Mouse (Mus musculus) E14TG2a.4 (cell line): ENCODE data around the gene Klhl31.

Experiments used
- H3K27me3 ChIP-seq: 2 replicates; pipeline ENCODE4 v1.6.1; 2014; ENCODE audit warnings: low read length, control low read depth; ENCODE audit not compliant: insufficient read depth
- H3K36me3 ChIP-seq: 2 replicates; pipeline ENCODE4 v1.6.1; 2014; ENCODE audit warnings: low read length, control low read depth; ENCODE audit not compliant: insufficient read depth
- H3K4me1 ChIP-seq: replicated peaks from 2 replicates; pipeline ENCODE4 v1.6.1; 2014; ENCODE audit warnings: low read depth, low read length, control low read depth
- H3K4me3 ChIP-seq: replicated peaks from 2 replicates; pipeline ENCODE4 v1.5.1; 2014; ENCODE audit warnings: mild to moderate bottlenecking, low read length
- H3K9me3 ChIP-seq: 2 replicates; pipeline ENCODE4 v1.6.1; 2014; ENCODE audit warnings: low read length, control low read depth
- CTCF ChIP-seq: conservative IDR thresholded peaks from 2 replicates; pipeline ENCODE4 v1.5.1; 2014; ENCODE audit warnings: low read length
- NANOG ChIP-seq: IDR thresholded peaks from 2 replicates; pipeline ENCODE4 v1.6.1; 2014; ENCODE audit warnings: borderline replicate concordance, low read length, mixed read lengths
- POU5F1 ChIP-seq: IDR thresholded peaks from 2 replicates; pipeline ENCODE4 v1.6.1; 2014; ENCODE audit warnings: low read length, borderline replicate concordance

Klhl31 gene

DNA sequence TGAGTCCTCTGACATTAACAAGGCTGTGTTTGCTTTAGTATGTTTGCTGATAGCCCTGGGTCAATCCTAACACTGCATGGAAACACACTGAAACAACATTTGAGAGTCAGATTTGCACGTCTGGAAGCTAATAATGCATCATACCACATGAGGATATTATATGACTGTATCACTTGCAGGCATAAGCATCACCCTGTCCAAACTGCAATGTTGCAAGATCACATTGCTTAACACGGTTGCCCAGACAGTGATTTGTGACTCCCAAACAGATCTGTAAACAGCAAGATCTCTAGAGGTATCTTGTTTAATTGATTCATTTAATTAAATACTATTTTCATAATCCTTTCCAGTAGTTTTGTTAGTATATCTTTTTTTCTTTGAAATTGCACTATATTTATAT is 17.9 kb upstream of the Klhl31 start:
- Histone ChIP-seq H3K36me3 (no peaks in the 10 kb centered on the region), H3K4me3 (no peak overlapping the region), H3K4me1 (peaks cover 47% of the 10 kb centered on the region), H3K9me3 (peaks cover 12% of the 10 kb centered on the region), H3K27me3 (no peaks in the 10 kb centered on the region)
- TF ChIP-seq NANOG = no peak
- no peak for TF ChIP-seq POU5F1
- no peak for TF ChIP-seq CTCF

DNA sequence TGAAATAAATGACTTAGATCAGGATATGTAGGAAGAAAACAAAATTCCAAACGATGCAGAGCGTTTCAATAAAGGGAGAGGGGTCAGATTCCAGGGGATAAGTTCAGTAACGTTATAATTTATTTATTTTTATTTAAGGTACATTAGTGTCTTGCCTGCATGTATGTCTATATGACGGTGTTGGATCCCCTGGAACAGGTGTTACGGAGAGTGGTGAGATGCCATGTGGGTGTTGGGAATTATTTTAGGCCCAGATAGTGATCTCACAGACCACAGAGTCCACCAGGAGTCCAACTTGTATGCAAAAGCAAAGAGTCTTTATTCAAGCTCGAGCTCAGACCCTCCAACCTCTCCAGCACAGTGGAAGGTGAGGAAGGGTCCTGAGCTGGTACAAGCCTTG is 16.2 kb upstream of the Klhl31 start:
- peaks cover 7% of the 10 kb centered on the region for H3K9me3 ChIP-seq
- no peaks in the 10 kb centered on the region for H3K36me3 ChIP-seq
- TF ChIP-seq CTCF (no peak), NANOG (no peak), POU5F1 (no peak)
- H3K27me3 ChIP-seq = peaks cover 3% of the 10 kb centered on the region; the same call in 1 of the 2 replicates
- peaks cover 48% of the 10 kb centered on the region for H3K4me1 ChIP-seq
- no peak overlapping the region for H3K4me3 ChIP-seq

DNA sequence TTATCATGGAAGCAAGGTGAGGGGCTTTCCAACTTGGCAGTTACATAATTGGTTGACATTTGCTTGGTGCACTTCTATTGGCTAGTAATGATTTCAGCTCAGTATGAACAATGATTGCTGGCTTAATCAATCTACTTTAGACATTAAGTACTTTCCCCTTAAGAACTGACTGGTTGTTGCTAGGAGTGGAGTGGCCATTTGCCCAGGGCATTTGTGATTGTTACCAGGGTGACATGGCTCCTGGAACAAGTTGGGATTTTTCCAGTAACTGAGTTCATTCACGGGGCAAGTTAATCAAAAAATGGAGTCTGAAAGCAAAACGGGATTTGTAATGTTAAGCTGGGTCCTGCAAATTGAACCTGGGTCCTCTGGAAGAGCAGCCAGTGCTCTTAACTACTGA is 15.8 kb upstream of the Klhl31 start:
- peaks cover 3% of the 10 kb centered on the region; the same call in 1 of the 2 replicates for H3K27me3 ChIP-seq
- H3K4me3 ChIP-seq = no peak overlapping the region
- H3K4me1 ChIP-seq = peaks cover 43% of the 10 kb centered on the region
- TF ChIP-seq POU5F1 = no peak
- no peak for TF ChIP-seq CTCF
- no peak for TF ChIP-seq NANOG
- H3K36me3 ChIP-seq = no peaks in the 10 kb centered on the region
- peaks cover 7% of the 10 kb centered on the region for H3K9me3 ChIP-seq

GRCm38 (mm10) chr9:77622874-77623273 is 13.4 kb upstream of the Klhl31 start:
- H3K4me1 ChIP-seq = peaks cover 22% of the 10 kb centered on the region
- TF ChIP-seq NANOG (no peak), CTCF (no peak), POU5F1 (no peak)
- no peak overlapping the region for H3K4me3 ChIP-seq
- no peaks in the 10 kb centered on the region for H3K36me3 ChIP-seq
- peaks cover 3% of the 10 kb centered on the region; the same call in 1 of the 2 replicates for H3K27me3 ChIP-seq
- H3K9me3 ChIP-seq = peaks cover 11% of the 10 kb centered on the region

- no peaks in the 10 kb centered on the region for H3K36me3 ChIP-seq
- TF ChIP-seq POU5F1 = no peak
- TF ChIP-seq CTCF = no peak
- no peak for TF ChIP-seq NANOG
- H3K9me3 ChIP-seq = peaks cover 11% of the 10 kb centered on the region
- H3K4me3 ChIP-seq = no peak overlapping the region
- H3K27me3 ChIP-seq = peaks cover 3% of the 10 kb centered on the region; the same call in 1 of the 2 replicates
- H3K4me1 ChIP-seq = peaks cover 16% of the 10 kb centered on the region
These were observed 12.8 kb upstream of the Klhl31 start for GRCm38 (mm10) chr9:77623318-77624050.

GRCm38 (mm10) chr9:77624171-77624570 is 12.1 kb upstream of the Klhl31 start:
- Histone ChIP-seq H3K4me3 (no peak overlapping the region), H3K36me3 (no peaks in the 10 kb centered on the region), H3K4me1 (peaks cover 16% of the 10 kb centered on the region), H3K27me3 (peaks cover 3% of the 10 kb centered on the region; the same call in 1 of the 2 replicates), H3K9me3 (peaks cover 11% of the 10 kb centered on the region)
- TF ChIP-seq CTCF (no peak), NANOG (no peak), POU5F1 (no peak)

DNA sequence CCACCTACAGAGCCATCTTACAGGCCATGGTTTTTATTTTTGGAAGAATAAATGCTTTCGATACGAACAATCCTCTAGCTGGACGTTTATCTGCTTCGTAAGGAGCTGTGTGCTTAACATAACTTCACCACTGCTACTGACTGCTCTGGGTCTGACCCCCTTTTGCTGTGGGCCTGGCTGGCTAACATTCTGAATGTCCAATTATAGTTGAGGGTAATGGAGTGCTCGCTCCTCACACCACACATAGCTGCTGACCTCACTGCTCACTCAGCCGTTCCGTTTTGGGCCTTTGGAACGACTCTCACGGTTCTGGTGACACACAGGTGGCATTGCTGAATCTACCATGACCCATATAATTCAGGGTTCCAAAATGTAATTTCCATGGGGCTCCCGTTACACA is 7.6 kb upstream of the Klhl31 start:
- peaks cover 8% of the 10 kb centered on the region; the same call in 1 of the 2 replicates for H3K27me3 ChIP-seq
- no peaks in the 10 kb centered on the region for H3K4me1 ChIP-seq
- H3K9me3 ChIP-seq = 0 out of 2 replicates have a peak, but pooled peaks cover 4% of the 10 kb centered on the region
- no peaks in the 10 kb centered on the region for H3K36me3 ChIP-seq
- no peak for TF ChIP-seq CTCF
- no peak for TF ChIP-seq NANOG
- TF ChIP-seq POU5F1 = no peak
- no peak overlapping the region for H3K4me3 ChIP-seq

DNA sequence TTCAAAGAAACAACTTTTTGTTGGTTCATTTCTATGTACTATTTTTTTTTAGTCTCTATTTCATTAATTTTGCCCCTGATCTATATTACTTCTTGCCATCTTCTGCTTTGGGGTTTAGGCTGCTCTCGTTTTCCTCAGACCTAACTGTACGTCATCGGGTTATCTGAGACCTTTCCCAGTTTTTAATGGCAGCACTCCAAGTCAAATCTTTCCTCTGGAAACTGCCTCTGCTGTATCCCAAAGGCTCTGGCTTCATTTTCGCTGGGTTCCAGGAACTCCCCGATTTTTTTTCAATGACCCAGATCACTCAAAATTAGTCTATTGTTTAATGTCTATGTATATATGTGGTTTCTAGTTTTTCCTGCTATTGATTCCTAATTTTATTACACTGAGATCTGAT is 6.6 kb upstream of the Klhl31 start:
- Histone ChIP-seq H3K4me1 (peaks cover 9% of the 10 kb centered on the region; the same call in 1 of the 2 replicates), H3K4me3 (no peak overlapping the region), H3K27me3 (peaks cover 12% of the 10 kb centered on the region; the same call in 1 of the 2 replicates), H3K36me3 (no peaks in the 10 kb centered on the region), H3K9me3 (0 out of 2 replicates have a peak, but pooled peaks cover 4% of the 10 kb centered on the region)
- TF ChIP-seq CTCF (no peak), NANOG (no peak), POU5F1 (no peak)

GRCm38 (mm10) chr9:77630764-77631163 is 5.5 kb upstream of the Klhl31 start:
- no peaks in the 10 kb centered on the region for H3K36me3 ChIP-seq
- TF ChIP-seq CTCF = no peak
- no peak for TF ChIP-seq NANOG
- TF ChIP-seq POU5F1 = no peak
- no peak overlapping the region for H3K4me3 ChIP-seq
- H3K4me1 ChIP-seq = peaks cover 10% of the 10 kb centered on the region; the same call in 1 of the 2 replicates
- H3K27me3 ChIP-seq = peaks cover 9% of the 10 kb centered on the region; the same call in 1 of the 2 replicates
- H3K9me3 ChIP-seq = 0 out of 2 replicates have a peak, but pooled peaks cover 4% of the 10 kb centered on the region
